Mouse (Mus musculus) Muller cell, postnatal 12 days (primary cell): ENCODE results near the gene Ppp1cb.

Experiments
- DNase-seq: peaks from one replicate; pipeline ENCODE4 v3.0.0-alpha.2; 2015; ENCODE audit errors: inconsistent ontology term

Ppp1cb gene

DNA sequence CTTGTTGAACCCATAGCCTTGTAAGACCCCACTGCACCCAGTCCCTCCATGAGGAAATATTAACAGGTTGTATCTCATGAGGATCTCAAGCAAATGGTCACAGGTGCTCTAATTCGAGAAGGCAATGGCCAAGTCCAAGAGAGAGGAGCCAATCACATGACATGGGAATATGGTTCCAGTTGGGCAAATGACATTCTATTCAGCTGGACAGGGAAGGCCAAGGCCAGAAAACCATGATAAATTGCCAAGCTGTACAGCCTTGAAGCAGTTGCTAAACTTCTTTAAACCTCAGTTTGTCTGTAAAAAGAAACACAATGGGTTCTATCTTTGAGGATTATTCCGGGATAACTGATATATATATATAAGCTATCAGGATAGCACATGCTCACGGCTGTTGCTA, 14.7 kb upstream of the Ppp1cb start:
- no peak for DNase-seq

DNA sequence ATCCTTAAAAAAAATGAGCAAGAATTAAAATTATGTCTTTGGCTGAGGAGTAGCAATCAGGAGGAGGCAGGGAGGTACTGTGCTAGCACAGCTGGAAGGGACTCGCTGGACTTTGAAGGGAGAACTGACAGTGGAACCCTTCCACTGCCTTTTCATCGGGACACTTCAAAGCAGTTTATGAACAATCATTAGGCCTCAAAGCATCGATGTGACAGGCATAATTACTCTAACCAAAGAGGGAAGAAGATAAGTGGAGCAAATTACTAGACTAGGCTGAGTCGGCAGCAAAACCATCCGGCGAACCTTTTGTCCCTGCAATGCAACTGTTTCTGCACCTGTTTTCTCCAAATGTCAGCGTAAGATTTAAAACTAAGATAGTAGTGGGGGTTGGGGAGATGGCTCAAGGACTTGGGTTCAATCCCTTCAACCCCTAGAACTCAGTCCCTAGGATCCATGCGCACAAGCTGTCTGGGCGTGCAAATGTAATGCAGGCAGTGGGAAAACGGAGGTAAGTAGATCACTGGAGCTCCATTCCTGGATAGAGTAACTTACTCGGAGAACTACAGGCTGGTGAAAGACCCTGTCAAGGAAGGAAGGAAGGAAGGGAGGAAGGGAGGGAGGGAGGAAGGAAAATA, 13.2 kb upstream of the Ppp1cb start:
- DNase-seq = peak; percentile 81

DNA sequence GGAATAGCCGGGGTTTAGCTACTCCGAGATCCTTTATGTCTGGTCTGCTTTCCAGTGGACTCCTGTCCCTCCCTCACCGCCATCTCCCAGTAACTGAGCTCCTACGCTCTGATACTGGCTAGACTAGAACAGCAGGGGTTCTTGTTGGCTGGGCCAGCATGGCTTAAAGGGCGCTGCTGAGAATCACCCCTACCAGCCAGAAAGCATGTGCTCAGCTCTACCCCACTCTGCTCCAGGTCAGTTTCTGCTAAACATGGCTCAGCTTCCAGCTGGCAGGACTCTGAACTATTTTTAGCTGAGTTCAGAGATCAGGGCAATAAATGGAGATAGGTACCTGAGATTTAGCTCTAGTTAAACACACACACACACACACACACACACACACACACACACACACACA, 12.2 kb upstream of the Ppp1cb start:
- peak; percentile 47 for DNase-seq

DNA sequence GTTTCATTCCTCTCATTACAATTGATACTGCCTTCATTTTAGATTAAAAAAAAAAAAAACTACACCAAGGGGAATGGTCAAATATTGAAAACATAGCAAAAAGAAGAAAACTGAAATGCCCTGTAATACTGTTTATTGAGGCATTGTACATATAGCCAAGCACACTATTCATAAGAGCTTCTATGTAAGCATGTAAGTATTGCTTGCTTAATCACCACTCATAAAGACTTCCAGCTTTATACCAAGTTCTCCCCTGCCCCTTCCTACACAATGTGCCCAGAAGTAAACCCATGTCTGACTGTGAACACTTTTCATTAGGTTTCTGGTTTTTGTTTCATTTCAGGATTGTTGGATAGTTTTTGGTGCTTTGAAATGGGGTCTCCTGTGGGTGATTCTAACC, 11.8 kb upstream of the Ppp1cb start:
- no peak for DNase-seq

DNA sequence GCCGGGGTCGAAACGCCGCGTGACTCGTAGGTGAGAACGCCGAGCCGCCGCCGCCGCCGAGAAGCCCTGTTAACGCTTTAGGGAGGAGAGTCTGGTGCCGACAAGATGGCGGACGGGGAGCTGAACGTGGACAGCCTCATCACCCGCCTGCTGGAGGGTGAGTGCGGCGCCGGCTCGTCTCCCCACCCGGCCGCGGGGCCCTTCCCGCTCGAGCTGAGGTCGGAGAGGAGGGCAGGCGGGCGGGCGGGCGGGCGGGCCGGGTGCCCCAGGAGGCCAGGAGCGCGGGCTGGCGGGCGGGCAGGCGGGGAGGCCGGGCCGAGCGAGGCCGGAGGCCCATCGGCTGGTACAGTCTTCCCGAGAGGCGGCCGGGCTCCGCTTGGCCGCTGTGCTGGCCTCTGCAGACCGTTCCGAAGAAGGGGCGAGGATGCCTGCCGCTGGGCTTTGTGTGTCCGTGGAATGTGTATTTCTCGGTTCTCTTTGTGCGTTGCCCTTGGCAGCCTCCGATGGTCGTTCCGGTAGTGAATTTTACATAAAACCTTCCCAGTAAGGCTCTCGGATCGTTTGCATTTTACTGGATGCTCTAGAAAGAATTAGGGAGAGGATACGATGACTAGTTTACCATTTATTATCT, 723 bp downstream of the Ppp1cb start:
- no peak for DNase-seq

DNA sequence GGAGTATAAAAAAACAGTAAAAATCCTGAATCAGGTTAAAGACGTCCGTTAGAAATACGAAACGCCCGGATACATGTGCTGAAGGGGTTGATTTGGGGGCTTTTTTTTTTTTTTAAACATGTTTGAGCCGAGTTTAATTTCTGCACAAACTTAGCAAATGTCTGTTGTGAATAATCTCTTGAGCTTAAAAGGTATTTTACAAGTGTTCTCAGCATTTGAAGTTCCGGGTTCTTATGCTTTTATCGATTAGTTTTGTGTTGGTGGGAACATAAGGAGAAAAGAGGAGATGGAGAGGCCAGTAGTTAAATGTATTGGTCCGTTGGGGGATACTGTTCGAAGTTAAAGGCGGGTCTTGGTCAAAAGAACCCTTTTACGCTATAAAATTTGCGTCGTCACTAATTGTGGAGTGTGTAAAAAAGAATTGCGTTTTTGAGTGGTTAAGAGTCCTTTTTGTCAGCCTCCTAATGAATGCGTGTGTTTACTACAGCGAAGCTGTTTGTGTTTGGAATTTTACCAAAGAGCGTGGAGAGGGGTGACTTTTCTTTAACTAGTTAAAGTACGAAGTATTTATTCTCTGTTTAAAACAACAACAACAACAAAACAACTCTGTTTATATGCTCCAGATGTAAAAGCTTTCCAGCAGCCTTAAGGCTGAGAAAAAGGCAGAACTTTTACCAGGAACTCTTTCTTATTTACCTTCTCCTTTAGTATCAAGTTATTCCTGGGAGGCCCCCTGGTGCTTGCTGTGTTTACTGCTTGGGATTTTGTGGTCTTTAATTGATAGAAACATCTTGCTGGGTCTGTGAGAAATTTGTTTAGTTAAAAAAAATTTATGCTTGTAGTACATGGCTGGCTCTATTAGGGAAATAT, 1.5 kb downstream of the Ppp1cb start:
- DNase-seq = peak; percentile 55

DNA sequence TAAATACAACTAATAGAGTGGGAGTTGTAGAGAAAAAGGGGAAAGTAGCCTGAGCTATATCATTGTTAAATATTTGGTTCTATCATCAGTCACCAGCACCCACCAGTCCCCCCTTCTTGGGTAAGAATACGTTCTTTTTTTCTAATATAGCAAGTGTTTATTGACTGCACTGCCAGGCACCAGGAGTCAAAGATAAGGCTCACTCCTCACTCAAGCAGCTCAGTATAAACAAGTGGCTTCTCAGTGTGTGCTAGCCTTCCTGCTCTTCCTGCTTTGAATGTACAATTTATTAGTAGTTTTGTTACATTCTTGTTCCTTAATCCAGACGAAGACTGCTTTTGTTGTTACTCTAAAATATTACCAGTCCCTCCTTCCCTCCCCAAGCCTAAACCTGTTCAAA, 2.3 kb downstream of the Ppp1cb start:
- DNase-seq = no peak

DNA sequence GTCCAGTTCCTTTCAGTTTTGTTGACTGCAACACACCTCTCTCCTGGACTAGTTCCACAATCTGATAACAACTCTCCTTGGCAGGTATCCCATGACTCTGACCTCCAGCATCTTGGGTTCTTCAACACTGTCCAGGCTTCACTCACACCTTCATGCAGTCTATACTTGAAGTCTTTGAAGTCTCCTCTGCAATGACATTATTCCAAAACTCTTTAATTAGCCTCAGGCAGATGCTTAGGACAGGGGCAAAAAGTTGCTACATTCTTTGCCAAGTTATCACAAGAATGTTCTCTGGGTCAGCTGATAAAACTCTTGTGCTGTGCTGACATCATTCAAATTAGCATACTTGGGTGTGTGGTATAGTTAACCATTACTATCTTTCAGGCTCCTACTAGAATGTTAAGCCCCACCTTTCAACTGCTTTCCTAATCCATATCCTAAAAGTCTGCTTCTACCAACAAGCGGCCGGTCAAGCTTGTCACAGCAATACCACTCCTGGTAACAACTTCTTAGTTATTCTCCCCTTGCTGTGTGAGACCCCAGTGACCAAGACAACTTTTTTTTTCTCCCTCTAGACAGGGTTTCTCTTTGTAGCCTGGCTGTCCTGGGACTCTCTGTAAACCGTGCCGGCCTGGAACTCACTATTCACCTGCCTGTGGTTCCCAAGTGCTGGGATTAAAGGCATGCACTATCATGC, 13.8 kb downstream of the Ppp1cb start:
- peak; percentile 18 for DNase-seq

DNA sequence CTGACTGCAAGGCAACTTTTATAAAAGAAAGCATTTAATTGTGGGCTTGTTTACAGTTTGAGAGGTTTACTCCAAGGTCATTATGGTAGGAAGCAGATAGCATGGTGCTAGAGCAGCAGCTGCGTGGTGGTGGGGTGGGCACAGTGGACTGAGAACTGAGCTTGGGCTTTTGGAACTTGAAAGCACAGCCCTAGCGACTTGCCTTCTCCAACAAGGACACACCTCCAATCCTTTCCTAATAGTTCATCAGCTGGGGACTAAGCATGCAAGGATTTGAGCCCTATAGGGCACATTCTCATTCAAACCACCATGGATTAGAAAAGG, 14.3 kb downstream of the Ppp1cb start:
- no peak for DNase-seq

DNA sequence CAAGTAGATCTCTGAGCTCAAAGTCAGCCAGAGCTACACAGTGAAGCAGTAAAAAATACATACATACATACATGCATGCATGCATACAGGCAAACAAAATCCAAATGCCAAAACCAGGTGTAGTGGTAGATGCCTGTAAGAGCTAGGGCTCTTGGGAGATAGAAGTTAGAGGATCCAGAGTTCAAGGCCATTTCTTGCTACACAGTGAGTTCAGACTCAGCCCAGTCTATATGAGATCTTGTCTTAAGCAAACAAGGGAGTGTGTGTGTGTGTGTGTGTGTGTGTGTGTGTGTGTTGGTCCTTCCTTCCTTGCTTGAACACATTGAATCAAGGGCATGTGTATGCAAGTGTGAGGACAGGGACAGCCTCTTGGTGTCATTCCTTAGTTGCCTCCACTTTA, 17.9 kb downstream of the Ppp1cb start:
- DNase-seq = no peak

DNA sequence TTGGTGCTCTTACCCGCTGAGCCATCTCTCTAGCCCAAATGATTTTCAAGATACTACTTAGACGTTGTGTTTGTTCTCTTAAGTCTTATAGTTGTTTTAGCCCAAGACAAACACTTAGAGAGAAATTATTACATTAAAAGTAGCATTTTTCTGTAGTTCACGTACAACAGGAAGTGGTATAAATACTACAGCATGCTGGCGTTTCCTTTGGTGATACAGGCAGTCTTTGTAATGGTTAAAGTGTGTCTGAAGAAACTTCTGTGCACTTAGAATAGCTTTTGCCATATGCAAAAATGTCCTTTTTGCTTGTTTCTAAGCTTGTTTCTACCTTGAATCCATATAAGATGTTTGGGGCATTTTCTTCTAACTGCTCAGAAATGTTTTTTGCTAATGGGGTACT, 20.3 kb downstream of the Ppp1cb start:
- DNase-seq = no peak

DNA sequence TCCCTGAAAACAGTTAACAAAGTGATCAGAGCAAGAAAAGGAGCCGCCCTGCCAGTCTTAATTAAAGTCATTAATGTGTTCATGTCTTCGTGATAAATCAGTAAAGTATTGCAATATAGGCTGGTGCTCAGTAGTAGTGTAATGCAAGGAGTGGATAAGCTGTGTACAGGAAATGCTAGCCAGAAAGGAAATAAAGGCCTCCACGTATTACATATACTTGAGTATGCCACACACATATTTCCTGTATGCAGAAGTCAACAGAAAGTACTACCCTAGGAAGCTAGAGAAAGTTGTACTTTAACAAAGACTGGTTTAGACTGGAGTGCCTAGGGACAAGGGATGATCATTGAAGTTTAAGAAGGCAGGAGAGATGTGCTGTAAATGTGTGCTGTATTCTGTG, 26.8 kb downstream of the Ppp1cb start:
- no peak for DNase-seq

DNA sequence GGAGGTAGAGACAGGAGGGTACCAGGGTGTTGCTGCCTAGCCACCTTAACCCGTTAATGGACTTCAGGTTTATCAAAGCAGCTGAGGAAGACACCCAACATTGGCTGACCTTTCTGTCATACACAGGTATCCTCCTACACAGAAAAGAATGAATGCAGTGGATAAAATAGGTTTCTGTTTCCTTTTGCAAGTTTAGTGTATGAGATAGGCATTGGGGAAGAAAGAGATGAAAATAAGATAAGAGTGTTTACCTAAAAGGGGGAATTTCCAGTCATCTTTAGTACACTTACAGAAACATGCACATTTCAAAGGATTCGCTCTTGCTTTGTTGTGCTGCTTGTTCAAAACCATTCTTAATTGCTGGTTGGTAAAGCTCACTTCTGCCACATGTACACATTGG, 29.4 kb downstream of the Ppp1cb start:
- DNase-seq = no peak

DNA sequence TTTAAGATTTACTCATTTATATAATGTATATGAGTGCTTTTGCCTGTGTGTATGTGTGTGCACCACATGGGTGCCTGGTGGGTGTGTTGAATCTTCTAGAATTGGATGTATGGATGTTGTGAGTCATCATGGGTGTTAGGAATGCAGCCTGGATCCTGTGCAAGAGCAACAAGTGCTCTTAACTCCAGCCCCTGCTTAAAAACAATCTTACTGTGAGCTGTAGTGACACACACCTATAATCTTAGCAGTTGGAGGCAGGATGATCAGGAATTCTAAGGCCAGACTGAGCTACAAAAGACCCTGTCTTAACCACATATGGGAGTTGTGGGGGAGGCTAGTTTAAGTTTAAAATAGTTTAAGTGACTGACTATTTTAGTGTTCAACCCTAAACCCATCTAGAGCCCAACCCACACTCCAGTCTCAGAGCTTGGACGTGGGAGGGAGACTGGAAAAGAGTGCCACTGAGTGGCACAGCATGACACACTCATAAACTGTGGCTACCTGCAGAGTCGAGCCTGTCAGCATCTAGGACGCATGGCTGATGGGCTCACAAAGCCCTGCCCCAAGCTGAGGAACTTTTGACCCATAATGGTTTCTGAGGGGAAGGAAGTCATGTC, 35.5 kb downstream of the Ppp1cb start:
- DNase-seq = no peak

DNA sequence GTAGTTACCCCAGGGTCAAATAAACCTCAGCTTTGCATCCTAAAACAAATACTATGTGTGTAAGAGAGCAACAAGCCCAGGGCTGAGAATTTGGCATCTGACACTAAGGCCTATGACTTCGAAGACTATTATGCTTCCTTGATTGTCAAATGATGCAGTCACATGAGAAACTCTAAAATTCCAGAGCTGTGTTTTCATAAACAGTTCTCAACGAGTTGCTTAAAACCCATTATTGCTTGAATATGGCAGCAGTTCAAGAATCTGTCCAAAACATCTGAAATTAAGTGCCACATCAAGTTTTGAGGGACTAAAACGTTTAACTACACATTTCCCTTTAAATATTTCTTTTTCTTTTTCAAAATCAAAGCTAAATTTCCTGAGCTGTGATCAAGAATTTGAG, 50.1 kb downstream of the Ppp1cb start:
- no peak for DNase-seq

DNA sequence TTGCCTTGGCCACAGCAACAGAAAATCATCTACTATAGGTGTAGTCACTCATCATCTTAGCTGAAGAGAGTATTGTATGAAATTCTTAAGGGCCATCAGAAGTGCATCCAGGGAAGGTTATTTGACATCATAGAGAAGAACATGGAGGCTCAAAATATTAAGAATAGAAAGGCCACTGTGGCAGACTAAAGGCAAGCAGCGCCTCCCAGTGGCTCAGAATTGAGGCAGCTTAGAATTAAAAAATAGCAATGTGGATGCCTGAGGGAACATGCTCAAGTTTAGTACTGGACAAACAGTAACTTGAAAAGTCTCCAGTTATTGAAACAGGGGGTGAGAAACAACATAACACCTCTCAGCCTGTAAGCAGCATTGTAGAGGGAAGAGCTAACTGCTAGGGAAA, 61.7 kb downstream of the Ppp1cb start:
- DNase-seq = no peak

DNA sequence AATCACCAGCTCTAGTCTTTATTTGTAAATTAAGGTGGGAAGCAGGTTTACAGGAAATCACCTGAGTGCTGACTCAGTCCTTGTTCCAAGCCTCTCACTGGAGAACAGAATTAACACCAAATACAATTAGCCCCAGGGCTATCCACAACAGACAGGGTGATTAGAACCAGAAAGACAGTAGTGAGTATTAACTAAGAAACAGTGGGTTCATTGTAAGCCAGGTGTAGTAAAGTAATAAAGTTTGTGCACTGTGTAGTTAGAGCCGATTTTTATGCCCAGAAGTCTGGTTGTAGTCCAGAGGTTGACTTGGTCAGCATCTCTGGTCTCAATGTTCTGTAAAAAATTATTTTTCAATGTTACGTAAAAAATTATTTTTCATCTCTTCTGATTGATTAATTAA, 90.8 kb downstream of the Ppp1cb start:
- DNase-seq = no peak

DNA sequence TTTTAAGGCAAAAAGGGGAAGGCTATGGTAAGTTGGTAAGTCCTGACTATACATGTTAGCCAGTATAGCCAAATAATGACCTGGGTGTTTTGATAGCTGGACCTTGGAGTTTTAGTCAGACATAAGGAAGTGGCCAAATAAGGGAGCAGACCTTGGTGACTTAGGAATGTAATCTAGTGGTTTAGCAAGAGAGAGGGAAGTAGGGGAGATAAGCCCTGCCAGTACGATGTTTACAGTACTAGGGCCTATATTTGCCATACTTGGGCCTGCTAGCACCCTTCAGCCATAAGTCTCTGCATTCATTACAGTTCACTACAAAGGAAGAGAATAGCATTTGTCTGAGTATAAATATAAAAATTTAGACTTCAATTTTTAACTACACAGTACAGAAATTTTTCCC, 106.1 kb downstream of the Ppp1cb start:
- no peak for DNase-seq
